Mouse (Mus musculus) neural tube, embryonic 13.5 days (tissue): ENCODE measurements around the gene Dtx1. TPM values are rescaled to one million over a fixed set of nuclear protein-coding genes. Genes with fewer than 3 reads are reported as not detected.

ENCODE experiments used
- ATAC-seq: fragments of 200-750 bp; cut with Nextera tagmentation; 2 replicates; pipeline ENCODE4 v1.8.0; 2017; ENCODE audit warnings: low read depth, mild to moderate bottlenecking, moderate TSS enrichment, moderate library complexity
- H3K27ac ChIP-seq: fragments of 300-500 bp; sonication (generic); replicated peaks from 2 replicates; pipeline ENCODE4 v1.5.1; 2015; ENCODE audit warnings: moderate library complexity, mild to moderate bottlenecking, inconsistent platforms
- H3K27me3 ChIP-seq: fragments of 300-500 bp; sonication (generic); 2 replicates; pipeline ENCODE4 v1.6.1; 2015; ENCODE audit warnings: mild to moderate bottlenecking, inconsistent platforms
- H3K36me3 ChIP-seq: fragments of 300-500 bp; sonication (generic); 2 replicates; pipeline ENCODE4 v1.6.1; 2015; ENCODE audit warnings: mild to moderate bottlenecking, inconsistent platforms
- H3K4me1 ChIP-seq: fragments of 300-500 bp; sonication (generic); replicated peaks from 2 replicates; pipeline ENCODE4 v1.6.1; 2015; ENCODE audit warnings: inconsistent platforms
- H3K4me2 ChIP-seq: fragments of 300-500 bp; sonication (generic); 2 replicates; pipeline ENCODE4 v1.6.1; 2015; ENCODE audit warnings: inconsistent platforms, mild to moderate bottlenecking, moderate library complexity
- H3K4me3 ChIP-seq: fragments of 300-500 bp; sonication (generic); 2 replicates; pipeline ENCODE4 v1.5.1; 2015; ENCODE audit warnings: mild to moderate bottlenecking, inconsistent platforms
- H3K9ac ChIP-seq: fragments of 300-500 bp; sonication (generic); 2 replicates; pipeline ENCODE4 v1.6.1; 2015; ENCODE audit warnings: moderate library complexity, mild to moderate bottlenecking, inconsistent platforms
- H3K9me3 ChIP-seq: fragments of 300-500 bp; sonication (generic); 2 replicates; pipeline ENCODE4 v1.6.1; 2016; ENCODE audit warnings: inconsistent platforms
- WGBS: fragments of 180-500 bp; shearing (Covaris S2); methylation state at CpG from one replicate; pipeline ENCODE4 v1.1.7; 2015; 5-methylcytosine and 5-hydroxymethylcytosine counted together
- polyA plus RNA-seq: library from polyadenylated mRNA; unstranded; fragments of >200 nt; fragmentation: Nextera tagmentation; extraction: Ambion mirVana; gene quantifications from 2 replicates; pipeline ENCODE4 v1.2.1, GENCODE M21; 2015

Dtx1 gene
- polyA plus RNA-seq, 1 experiment from 2014 or later = 37.3 TPM

DNA sequence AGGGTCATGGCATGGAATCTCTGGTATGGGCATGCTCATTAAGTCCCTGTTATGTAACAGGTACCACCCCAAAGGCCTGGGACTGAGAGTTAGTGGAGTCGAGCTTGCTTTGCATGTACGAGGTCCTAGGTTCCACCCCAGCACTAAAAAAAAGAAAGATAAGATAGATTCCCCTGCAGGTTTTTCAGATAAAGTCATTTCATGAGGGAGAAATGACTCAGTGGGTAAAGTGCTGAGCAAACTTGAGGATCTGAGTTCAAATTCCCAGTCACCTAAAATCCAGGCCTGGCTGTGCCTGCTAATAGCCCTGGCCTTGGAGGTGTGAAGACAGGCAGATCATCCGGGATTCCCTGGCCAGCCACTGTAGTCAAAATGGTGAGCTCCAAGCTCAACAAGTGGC is 39.9 kb downstream of the Dtx1 start:
- no peak for ATAC-seq
- H3K27me3 ChIP-seq = peaks cover 13% of the 10 kb centered on the region
- 83% methylated on average over 3 of the region's 3 CpGs for WGBS
- H3K9ac ChIP-seq = no peak overlapping the region
- peaks cover 6% of the 10 kb centered on the region; the same call in 1 of the 2 replicates for H3K4me1 ChIP-seq
- no peak overlapping the region for H3K27ac ChIP-seq
- no peak overlapping the region for H3K4me3 ChIP-seq
- H3K36me3 ChIP-seq = no peaks in the 10 kb centered on the region
- no peaks in the 10 kb centered on the region for H3K9me3 ChIP-seq
- no peak overlapping the region for H3K4me2 ChIP-seq

DNA sequence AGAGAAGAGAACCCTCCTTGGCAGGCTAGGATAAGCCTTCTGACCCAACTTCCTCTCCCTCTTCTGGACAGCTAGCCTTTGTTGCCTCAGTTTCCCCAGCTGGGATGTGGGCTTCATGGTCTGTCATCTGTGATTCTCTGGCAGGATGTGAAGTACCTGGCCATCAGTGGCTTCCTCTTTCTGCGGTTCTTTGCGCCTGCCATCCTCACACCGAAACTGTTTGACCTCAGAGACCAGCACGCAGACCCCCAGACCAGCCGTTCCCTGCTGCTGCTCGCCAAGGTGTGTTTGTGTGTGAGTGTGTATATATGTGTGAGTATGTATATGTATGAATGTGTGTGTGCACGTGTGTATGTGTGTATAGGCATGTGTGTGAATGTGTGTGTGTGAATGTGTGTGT is 41.6 kb downstream of the Dtx1 start:
- H3K4me1 ChIP-seq = peaks cover 6% of the 10 kb centered on the region; the same call in 1 of the 2 replicates
- H3K9me3 ChIP-seq = no peaks in the 10 kb centered on the region
- no peak overlapping the region for H3K9ac ChIP-seq
- no peak overlapping the region for H3K4me3 ChIP-seq
- H3K27ac ChIP-seq = no peak overlapping the region
- no peak for ATAC-seq
- no peak overlapping the region for H3K4me2 ChIP-seq
- whole genome bisulfite sequencing = 88% methylated on average over 7 of the region's 7 CpGs
- no peaks in the 10 kb centered on the region for H3K36me3 ChIP-seq
- H3K27me3 ChIP-seq = peaks cover 20% of the 10 kb centered on the region

DNA sequence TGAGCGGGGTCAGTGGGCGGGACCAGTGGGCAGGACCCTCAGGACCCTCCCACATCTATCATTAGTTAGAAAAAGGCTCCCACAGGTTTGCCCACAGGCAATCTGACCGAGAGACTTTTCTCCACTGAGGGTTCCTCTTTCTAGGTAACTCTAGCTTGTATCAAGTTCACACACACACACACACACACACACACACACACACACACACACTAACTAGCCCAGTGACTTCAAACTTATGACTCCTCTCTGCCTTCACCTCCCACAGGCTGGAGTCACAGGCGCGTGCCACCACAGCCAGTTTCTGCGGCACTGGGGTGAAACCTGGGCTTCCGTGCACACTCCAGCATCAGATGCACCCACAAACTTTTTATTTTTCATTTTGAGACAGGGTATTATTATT is 43.0 kb downstream of the Dtx1 start:
- Histone ChIP-seq H3K4me1 (no peaks in the 10 kb centered on the region), H3K4me2 (no peak overlapping the region), H3K27me3 (peaks cover 18% of the 10 kb centered on the region), H3K4me3 (no peak overlapping the region), H3K9me3 (no peaks in the 10 kb centered on the region), H3K27ac (no peak overlapping the region), H3K36me3 (no peaks in the 10 kb centered on the region), H3K9ac (no peak overlapping the region)
- ATAC-seq = no peak
- WGBS = 73% methylated on average over 7 of the region's 7 CpGs

DNA sequence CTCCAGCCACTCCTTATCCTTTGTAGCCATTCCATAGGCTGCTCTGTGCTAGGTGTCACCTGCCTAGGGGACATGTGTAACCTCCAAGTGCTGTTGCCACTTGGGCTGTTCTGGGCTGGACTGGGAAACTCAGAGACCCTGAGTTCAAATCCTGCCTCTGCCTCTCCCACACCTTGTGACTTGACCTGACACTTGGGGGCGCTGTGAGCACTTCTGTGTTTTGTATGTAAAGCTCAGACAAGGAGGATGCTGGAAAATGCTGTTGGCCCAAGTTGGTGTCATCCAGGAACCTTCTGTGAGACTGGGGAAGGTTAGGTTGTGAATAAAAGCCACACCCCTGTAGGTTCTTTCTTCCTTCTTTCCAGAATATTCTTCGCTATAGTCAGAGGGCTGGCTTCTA is 46.8 kb downstream of the Dtx1 start:
- H3K4me2 ChIP-seq = no peak overlapping the region
- 0 out of 2 replicates have a peak, but pooled peaks cover 3% of the 10 kb centered on the region for H3K4me1 ChIP-seq
- no peak overlapping the region for H3K27ac ChIP-seq
- no peak for ATAC-seq
- H3K9me3 ChIP-seq = no peaks in the 10 kb centered on the region
- H3K27me3 ChIP-seq = peaks cover 22% of the 10 kb centered on the region
- no peak overlapping the region for H3K9ac ChIP-seq
- H3K36me3 ChIP-seq = no peaks in the 10 kb centered on the region
- 55% methylated on average over 2 of the region's 2 CpGs for WGBS
- H3K4me3 ChIP-seq = no peak overlapping the region

DNA sequence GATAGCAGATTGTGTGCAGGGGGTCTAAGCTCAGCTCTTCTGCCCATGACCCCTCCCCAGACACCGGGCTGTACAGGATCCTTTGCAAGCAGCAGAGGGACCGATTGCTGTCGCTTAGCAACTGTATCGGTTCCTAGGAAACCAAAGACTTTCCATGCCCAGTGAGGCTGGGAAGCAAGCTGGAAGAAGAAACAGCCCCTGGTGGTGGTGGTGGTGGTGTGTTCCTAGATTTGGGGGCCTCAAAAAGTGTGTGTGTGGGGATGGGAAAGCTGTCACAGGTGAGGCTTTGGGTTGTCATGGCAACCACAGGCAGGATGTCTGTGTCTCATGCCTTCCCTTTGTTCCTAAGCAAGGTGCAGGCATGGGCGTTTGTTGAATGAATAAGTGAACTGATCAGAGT is 50.9 kb downstream of the Dtx1 start:
- Histone ChIP-seq H3K9ac (no peak overlapping the region), H3K27ac (no peak overlapping the region), H3K9me3 (no peaks in the 10 kb centered on the region), H3K4me2 (no peak overlapping the region), H3K4me1 (0 out of 2 replicates have a peak, but pooled peaks cover 3% of the 10 kb centered on the region), H3K27me3 (peaks cover 12% of the 10 kb centered on the region), H3K4me3 (no peak overlapping the region), H3K36me3 (no peaks in the 10 kb centered on the region)
- 0 out of 2 replicates have a peak, but pooled peaks have one; percentile 29 for ATAC-seq
- WGBS = 29% methylated on average over 5 of the region's 5 CpGs

DNA sequence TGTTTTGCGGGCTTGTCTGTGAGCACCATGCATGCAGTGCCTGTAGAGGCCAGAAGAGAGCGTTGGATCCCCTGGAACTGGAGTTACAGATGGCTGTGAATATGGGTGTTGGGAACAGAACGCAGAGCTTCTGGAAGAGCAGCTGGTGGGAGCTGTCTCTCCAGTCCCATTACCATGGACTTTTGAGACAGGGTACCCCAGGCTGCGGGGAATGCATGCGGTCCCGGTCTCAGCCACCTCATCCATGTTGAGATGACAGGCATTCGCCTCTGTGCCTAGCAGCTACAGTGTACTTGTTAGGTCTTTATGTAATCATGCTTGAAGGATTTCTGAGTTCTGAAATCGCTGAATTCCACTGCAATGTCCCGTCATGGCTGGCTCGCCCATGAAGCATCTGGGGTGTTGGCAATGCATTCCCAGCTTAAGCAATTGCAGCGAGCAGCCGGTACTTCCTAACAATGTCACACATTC is 55.4 kb downstream of the Dtx1 start:
- ATAC-seq = no peak
- Histone ChIP-seq H3K4me2 (no peak overlapping the region), H3K4me1 (0 out of 2 replicates have a peak, but pooled peaks cover 3% of the 10 kb centered on the region), H3K4me3 (no peak overlapping the region), H3K27ac (no peak overlapping the region), H3K27me3 (peaks cover 25% of the 10 kb centered on the region), H3K9ac (no peak overlapping the region), H3K9me3 (no peaks in the 10 kb centered on the region), H3K36me3 (no peaks in the 10 kb centered on the region)
- 86% methylated on average over 12 of the region's 12 CpGs for WGBS

DNA sequence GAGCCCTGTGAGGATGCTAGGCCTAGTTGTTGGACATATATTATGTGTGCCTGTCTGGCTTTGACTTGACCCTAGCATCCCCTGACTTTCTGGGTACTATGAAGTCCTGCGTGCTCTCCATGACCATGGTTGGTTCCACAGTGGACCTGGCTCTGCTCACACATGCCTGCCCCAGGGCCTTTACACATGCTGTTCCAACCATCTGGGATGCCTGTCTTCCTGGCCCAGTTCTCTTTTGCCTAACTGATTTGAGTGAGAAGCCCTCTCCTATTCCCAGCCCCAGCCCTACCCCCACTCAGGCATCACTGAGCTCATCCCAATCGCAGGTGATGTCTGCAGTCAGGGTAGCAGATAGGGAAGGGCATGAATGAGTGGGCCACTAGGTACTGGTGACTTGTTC is 57.9 kb downstream of the Dtx1 start:
- peaks cover 50% of the 10 kb centered on the region for H3K27me3 ChIP-seq
- no peak overlapping the region for H3K27ac ChIP-seq
- no peak for ATAC-seq
- no peaks in the 10 kb centered on the region for H3K36me3 ChIP-seq
- 78% methylated on average over 2 of the region's 2 CpGs for WGBS
- H3K4me2 ChIP-seq = no peak overlapping the region
- H3K9ac ChIP-seq = no peak overlapping the region
- no peaks in the 10 kb centered on the region for H3K9me3 ChIP-seq
- H3K4me1 ChIP-seq = peaks cover 6% of the 10 kb centered on the region
- no peak overlapping the region for H3K4me3 ChIP-seq

DNA sequence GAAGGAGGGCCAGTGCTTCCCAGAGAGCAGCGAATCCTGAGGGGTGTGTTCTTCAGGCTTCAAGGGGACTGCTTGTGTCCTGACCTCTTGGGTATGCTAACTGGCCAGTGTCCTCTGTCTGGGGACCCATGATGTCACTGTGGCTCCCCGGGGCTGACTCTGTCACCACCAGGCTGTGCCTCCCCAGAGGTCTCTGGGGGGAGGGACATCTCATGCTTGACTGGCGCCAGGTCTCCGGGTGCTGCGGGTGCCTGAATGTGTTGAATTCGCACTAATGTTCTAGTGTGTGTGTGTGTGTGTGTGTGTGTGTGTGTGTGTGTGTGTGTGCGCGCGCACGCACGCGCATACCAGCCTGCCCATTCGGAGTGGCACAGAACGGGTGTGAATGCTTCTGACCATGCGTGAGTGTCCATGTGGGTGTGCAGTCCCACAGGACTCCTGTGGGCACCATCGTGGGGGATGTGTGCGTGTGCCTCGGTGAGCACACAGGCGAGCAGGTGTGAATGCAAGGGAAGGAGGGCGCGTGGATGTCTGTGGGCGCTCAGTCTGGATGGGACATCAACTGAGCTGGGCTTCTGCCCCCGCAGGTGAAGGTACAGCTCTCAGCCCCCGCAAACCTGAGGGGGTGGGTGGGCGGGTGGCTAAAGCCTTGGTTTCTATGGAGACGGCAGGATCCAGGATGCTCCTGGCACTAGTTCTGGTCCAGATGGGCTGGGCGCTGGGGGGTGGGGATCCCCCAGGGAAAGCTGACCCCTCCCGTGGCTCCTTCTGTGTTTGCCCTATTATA is 58.6 kb downstream of the Dtx1 start:
- 83% methylated on average over 28 of the region's 28 CpGs for WGBS
- Histone ChIP-seq H3K9ac (no peak overlapping the region), H3K27ac (no peak overlapping the region), H3K4me3 (no peak overlapping the region), H3K9me3 (no peaks in the 10 kb centered on the region), H3K36me3 (no peaks in the 10 kb centered on the region), H3K4me1 (peaks cover 11% of the 10 kb centered on the region), H3K27me3 (peaks cover 52% of the 10 kb centered on the region), H3K4me2 (no peak overlapping the region)
- no peak for ATAC-seq

DNA sequence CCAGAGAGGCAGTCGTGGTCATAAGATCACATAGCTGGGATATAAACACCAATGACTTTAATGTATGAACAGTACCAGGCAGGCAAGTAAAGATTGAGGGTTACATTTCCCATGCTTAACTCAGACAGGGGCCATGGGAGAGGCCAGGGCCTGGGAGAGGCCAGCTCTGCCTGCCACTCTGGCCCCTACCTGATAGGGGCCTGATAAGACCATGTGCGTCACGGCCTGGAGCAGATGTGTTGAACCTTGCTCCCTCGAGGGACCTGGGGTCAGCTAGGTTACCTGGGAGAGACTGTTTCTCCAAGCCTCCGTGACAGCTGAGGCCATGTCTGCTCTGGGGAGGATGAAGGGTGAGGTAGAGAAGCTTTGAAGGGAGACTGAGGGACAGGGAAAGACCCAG is 60.5 kb downstream of the Dtx1 start:
- H3K27ac ChIP-seq = no peak overlapping the region
- H3K36me3 ChIP-seq = no peaks in the 10 kb centered on the region
- no peak overlapping the region for H3K9ac ChIP-seq
- H3K4me1 ChIP-seq = peaks cover 11% of the 10 kb centered on the region
- H3K27me3 ChIP-seq = peaks cover 66% of the 10 kb centered on the region
- no peak overlapping the region for H3K4me2 ChIP-seq
- no peak overlapping the region for H3K4me3 ChIP-seq
- no peaks in the 10 kb centered on the region for H3K9me3 ChIP-seq
- 80% methylated on average over 5 of the region's 5 CpGs for WGBS
- ATAC-seq = no peak

DNA sequence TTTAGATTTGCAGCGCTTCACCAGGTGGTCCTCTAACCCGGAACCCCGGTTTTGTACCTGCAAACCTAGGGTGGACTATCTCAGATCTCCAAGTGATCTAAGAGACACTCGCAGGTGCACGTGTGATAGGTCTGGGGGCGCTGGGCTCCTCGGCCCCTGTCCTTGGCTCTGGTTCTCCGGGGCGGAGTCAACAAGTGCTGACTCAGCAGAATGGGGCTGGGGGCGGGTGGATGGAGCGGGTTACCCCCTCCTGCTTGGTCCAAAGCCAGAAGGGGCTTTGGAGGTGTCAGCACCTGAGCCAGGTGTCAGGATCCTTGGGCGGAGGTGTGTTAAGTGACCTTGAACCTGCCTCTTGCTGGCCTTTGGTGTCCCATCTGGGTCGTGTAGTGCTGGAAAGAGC is 61.8 kb downstream of the Dtx1 start:
- H3K27ac ChIP-seq = no peak overlapping the region
- peaks cover 11% of the 10 kb centered on the region for H3K4me1 ChIP-seq
- ATAC-seq = no peak
- WGBS = 23% methylated on average over 13 of the region's 13 CpGs
- H3K36me3 ChIP-seq = no peaks in the 10 kb centered on the region
- no peak overlapping the region for H3K4me3 ChIP-seq
- H3K9me3 ChIP-seq = no peaks in the 10 kb centered on the region
- no peak overlapping the region for H3K4me2 ChIP-seq
- H3K9ac ChIP-seq = no peak overlapping the region
- peaks cover 71% of the 10 kb centered on the region for H3K27me3 ChIP-seq

DNA sequence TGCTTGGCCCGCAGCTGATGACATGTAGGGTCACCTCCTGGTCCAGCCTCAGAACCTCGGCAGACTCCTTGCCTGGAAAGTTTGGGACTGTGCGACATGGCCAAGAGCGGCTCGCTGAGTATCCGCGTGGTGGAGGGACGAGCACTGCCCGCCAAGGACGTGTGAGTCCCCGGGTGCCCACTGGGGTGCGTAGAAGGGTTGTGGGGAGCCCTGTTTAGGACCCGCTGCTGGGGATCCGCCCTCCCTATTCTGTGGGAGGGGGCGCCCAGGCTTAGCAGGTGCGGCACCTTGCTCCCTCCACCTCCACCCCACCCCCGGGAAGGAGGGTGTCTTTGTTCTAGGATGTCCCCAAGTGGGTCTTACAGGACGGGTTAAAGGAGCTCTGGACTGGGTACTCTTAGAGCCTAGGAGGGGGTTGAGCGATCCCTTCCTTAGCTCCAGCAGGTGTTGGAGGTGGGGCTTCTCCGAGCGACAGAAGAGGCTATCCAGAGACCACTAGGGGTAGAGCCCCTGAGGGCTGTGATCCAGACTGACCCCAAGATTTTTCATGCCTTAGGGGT is 62.3 kb downstream of the Dtx1 start:
- H3K27ac ChIP-seq = no peak overlapping the region
- H3K36me3 ChIP-seq = no peaks in the 10 kb centered on the region
- H3K9ac ChIP-seq = no peak overlapping the region
- peak overlapping the region; percentile 46 for H3K4me2 ChIP-seq
- 4% methylated on average over 21 of the region's 21 CpGs for WGBS
- no peaks in the 10 kb centered on the region for H3K9me3 ChIP-seq
- ATAC-seq = peak; percentile 61; the same call in 1 of the 2 replicates
- peaks cover 11% of the 10 kb centered on the region for H3K4me1 ChIP-seq
- H3K27me3 ChIP-seq = peaks cover 71% of the 10 kb centered on the region
- peak overlapping the region; percentile 19; the same call in 1 of the 2 replicates for H3K4me3 ChIP-seq

DNA sequence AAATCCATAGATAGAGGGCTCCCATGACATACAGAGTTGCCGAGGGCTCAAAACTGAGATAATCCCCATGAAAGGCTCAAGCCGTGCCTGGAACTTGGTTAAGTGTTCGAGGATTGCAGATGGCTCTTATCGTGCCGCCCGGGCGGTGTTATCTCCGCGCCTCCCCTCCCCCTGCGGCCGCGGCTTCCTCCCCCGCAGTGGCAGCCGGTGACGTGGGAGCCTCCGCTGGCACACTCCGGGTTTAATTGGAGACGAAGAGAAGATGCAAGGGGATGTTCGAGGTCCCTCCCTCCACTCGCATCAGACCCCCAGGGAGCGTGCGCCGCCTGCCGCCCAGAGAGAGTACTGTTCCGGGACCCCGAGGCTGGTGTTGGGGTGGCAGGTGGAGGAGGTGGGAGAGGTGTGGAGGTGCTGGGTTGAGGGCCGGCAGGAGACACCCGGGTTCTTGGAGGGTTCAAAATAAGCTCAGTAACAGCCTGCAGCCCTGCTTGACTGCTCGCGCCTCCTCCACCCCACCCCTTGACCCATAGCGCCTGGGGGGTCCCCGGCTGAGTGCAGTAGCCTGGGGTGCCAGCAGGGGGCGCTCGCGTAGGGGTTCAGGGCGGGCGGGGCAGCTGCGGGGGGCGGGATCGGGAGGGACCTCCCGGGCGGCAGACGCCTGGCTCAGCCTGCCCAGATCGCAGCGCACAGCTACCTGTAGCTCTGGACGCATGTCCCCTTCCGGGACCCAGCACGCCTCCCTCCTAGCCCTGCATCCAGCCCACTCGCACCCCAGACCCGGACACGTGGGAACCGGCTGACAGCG is 63.0 kb downstream of the Dtx1 start, which contains the start of gene Rasal1:
Gene Rasal1 (plus strand): TSS at position 244 of the 805 bp plus-strand sequence.
- H3K27me3 ChIP-seq = peaks cover 71% of the 10 kb centered on the region
- H3K9ac ChIP-seq = 0 out of 2 replicates have a peak within 1 kb of the TSS, but pooled peaks have one; percentile 31
- peak within 1 kb of the TSS; percentile 19 for H3K4me3 ChIP-seq
- 2% methylated on average over 47 of the region's 53 CpGs for WGBS
- H3K4me2 ChIP-seq = peak within 1 kb of the TSS; percentile 46
- peaks cover 11% of the 10 kb centered on the region for H3K4me1 ChIP-seq
- no peak within 1 kb of the TSS for H3K27ac ChIP-seq
- ATAC-seq = peak; percentile 61; the same call in 1 of the 2 replicates
- H3K36me3 ChIP-seq = no peaks in the 10 kb centered on the region
- H3K9me3 ChIP-seq = no peaks in the 10 kb centered on the region
